Mouse (Mus musculus): ENCODE measurements around the gene Ubl3. TPM values are rescaled to one million over a fixed set of nuclear protein-coding genes. Genes with fewer than 3 reads are reported as not detected.
A peak's percentile ranks its signal among the peaks of the same experiment; 100 is the strongest.

Ubl3 gene
- polyA plus RNA-seq (2015; fragmentation: Nextera tagmentation; extraction: Ambion mirVana): 79.9 and 84.3 TPM in 2 replicates

GRCm38 (mm10) chr5:148552187-148553071 is at the start of gene Ubl3:
Ubl3 (minus strand) TSS chr5:148552789.
- H3K9me3 ChIP-seq (replicated peaks; ENCODE audit: control insufficient read depth, low read length, poor library complexity, severe bottlenecking): no peaks in the 10 kb centered on the region
- WGBS: under 1% methylated on average over 69 of the region's 95 CpGs
- peak; percentile 93 for ATAC-seq

GRCm38 (mm10) chr5:148598376-148598775 is 45.8 kb upstream of the Ubl3 start:
- Histone ChIP-seq H3K9ac (ENCODE audit: low read depth, low read length) (no peak overlapping the region), H3K4me3 (ENCODE audit: low read depth, low read length) (no peak overlapping the region), H3K9me3 (replicated peaks; ENCODE audit: control insufficient read depth, low read length, poor library complexity, severe bottlenecking) (peaks cover 2% of the 10 kb centered on the region; the same call in 1 of the 2 replicates), H3K27me3 (ENCODE audit: control insufficient read depth, insufficient read depth, low read depth, low read length) (no peaks in the 10 kb centered on the region), H3K36me3 (ENCODE audit: control insufficient read depth, insufficient read depth, low read length) (no peaks in the 10 kb centered on the region), H3K27ac (ENCODE audit: low read length) (no peak overlapping the region), H3K4me2 (ENCODE audit: low read length) (no peak overlapping the region), H3K4me1 (ENCODE audit: control insufficient read depth, insufficient read depth, low read length) (no peaks in the 10 kb centered on the region)
- 64% methylated on average over 9 of the region's 9 CpGs for WGBS
- ATAC-seq: no peak

More at GRCm38 (mm10) chr5:148552187-148553071, at the start of gene Ubl3:
- Histone ChIP-seq H3K9ac (ENCODE audit: low read depth, low read length) (peak within 1 kb of the TSS; percentile 83), H3K4me3 (ENCODE audit: low read depth, low read length) (peak within 1 kb of the TSS; percentile 57), H3K27ac (ENCODE audit: low read length) (peak within 1 kb of the TSS; percentile 86), H3K4me2 (ENCODE audit: low read length) (peak within 1 kb of the TSS; percentile 84), H3K27me3 (ENCODE audit: control insufficient read depth, insufficient read depth, low read depth, low read length) (no peaks in the 10 kb centered on the region), H3K4me1 (ENCODE audit: control insufficient read depth, insufficient read depth, low read length) (peaks cover 32% of the 10 kb centered on the region), H3K36me3 (ENCODE audit: control insufficient read depth, insufficient read depth, low read length) (no peaks in the 10 kb centered on the region)

GRCm38 (mm10) chr5:148596086-148596753 is 43.6 kb upstream of the Ubl3 start:
- 94% methylated on average over 15 of the region's 15 CpGs for WGBS
- no peaks in the 10 kb centered on the region for H3K4me1 ChIP-seq (ENCODE audit: control insufficient read depth, insufficient read depth, low read length)
- no peak overlapping the region for H3K27ac ChIP-seq (ENCODE audit: low read length)
- ATAC-seq: no peak
- no peaks in the 10 kb centered on the region for H3K27me3 ChIP-seq (ENCODE audit: control insufficient read depth, insufficient read depth, low read depth, low read length)
- H3K4me2 ChIP-seq (ENCODE audit: low read length): no peak overlapping the region
- H3K36me3 ChIP-seq (ENCODE audit: control insufficient read depth, insufficient read depth, low read length): no peaks in the 10 kb centered on the region
- no peak overlapping the region for H3K4me3 ChIP-seq (ENCODE audit: low read depth, low read length)
- H3K9ac ChIP-seq (ENCODE audit: low read depth, low read length): no peak overlapping the region
- H3K9me3 ChIP-seq (replicated peaks; ENCODE audit: control insufficient read depth, low read length, poor library complexity, severe bottlenecking): no peaks in the 10 kb centered on the region; the same call in 1 of the 2 replicates

- no peak overlapping the region for H3K9ac ChIP-seq (ENCODE audit: low read depth, low read length)
- no peak overlapping the region for H3K4me3 ChIP-seq (ENCODE audit: low read depth, low read length)
- H3K27me3 ChIP-seq (ENCODE audit: control insufficient read depth, insufficient read depth, low read depth, low read length): no peaks in the 10 kb centered on the region
- H3K4me1 ChIP-seq (ENCODE audit: control insufficient read depth, insufficient read depth, low read length): no peaks in the 10 kb centered on the region
- ATAC-seq: no peak
- H3K9me3 ChIP-seq (replicated peaks; ENCODE audit: control insufficient read depth, low read length, poor library complexity, severe bottlenecking): no peaks in the 10 kb centered on the region; the same call in 1 of the 2 replicates
- no peaks in the 10 kb centered on the region for H3K36me3 ChIP-seq (ENCODE audit: control insufficient read depth, insufficient read depth, low read length)
- H3K4me2 ChIP-seq (ENCODE audit: low read length): no peak overlapping the region
- 80% methylated on average over 1 of the region's 1 CpGs for WGBS
- no peak overlapping the region for H3K27ac ChIP-seq (ENCODE audit: low read length)
Measured at GRCm38 (mm10) chr5:148595459-148595751, 42.8 kb upstream of the Ubl3 start.

- Histone ChIP-seq H3K27ac (ENCODE audit: low read length) (no peak overlapping the region), H3K4me3 (ENCODE audit: low read depth, low read length) (no peak overlapping the region), H3K9me3 (replicated peaks; ENCODE audit: control insufficient read depth, low read length, poor library complexity, severe bottlenecking) (no peaks in the 10 kb centered on the region; the same call in 1 of the 2 replicates), H3K36me3 (ENCODE audit: control insufficient read depth, insufficient read depth, low read length) (no peaks in the 10 kb centered on the region), H3K9ac (ENCODE audit: low read depth, low read length) (no peak overlapping the region), H3K4me2 (ENCODE audit: low read length) (no peak overlapping the region), H3K4me1 (ENCODE audit: control insufficient read depth, insufficient read depth, low read length) (no peaks in the 10 kb centered on the region), H3K27me3 (ENCODE audit: control insufficient read depth, insufficient read depth, low read depth, low read length) (no peaks in the 10 kb centered on the region)
- no peak for ATAC-seq
- 93% methylated on average over 3 of the region's 3 CpGs for WGBS
Measured at GRCm38 (mm10) chr5:148594693-148595458, 42.3 kb upstream of the Ubl3 start.

- Histone ChIP-seq H3K4me2 (ENCODE audit: low read length) (no peak overlapping the region), H3K9me3 (replicated peaks; ENCODE audit: control insufficient read depth, low read length, poor library complexity, severe bottlenecking) (no peaks in the 10 kb centered on the region; the same call in 1 of the 2 replicates), H3K9ac (ENCODE audit: low read depth, low read length) (no peak overlapping the region), H3K4me3 (ENCODE audit: low read depth, low read length) (no peak overlapping the region), H3K36me3 (ENCODE audit: control insufficient read depth, insufficient read depth, low read length) (no peaks in the 10 kb centered on the region), H3K4me1 (ENCODE audit: control insufficient read depth, insufficient read depth, low read length) (no peaks in the 10 kb centered on the region), H3K27me3 (ENCODE audit: control insufficient read depth, insufficient read depth, low read depth, low read length) (no peaks in the 10 kb centered on the region), H3K27ac (ENCODE audit: low read length) (no peak overlapping the region)
- no peak for ATAC-seq
- 17% methylated on average over 4 of the region's 4 CpGs for WGBS
Measured at GRCm38 (mm10) chr5:148593607-148594006, 41.0 kb upstream of the Ubl3 start.

- 65% methylated on average over 7 of the region's 7 CpGs for WGBS
- Histone ChIP-seq H3K9ac (ENCODE audit: low read depth, low read length) (no peak overlapping the region), H3K4me1 (ENCODE audit: control insufficient read depth, insufficient read depth, low read length) (no peaks in the 10 kb centered on the region), H3K4me3 (ENCODE audit: low read depth, low read length) (no peak overlapping the region), H3K9me3 (replicated peaks; ENCODE audit: control insufficient read depth, low read length, poor library complexity, severe bottlenecking) (no peaks in the 10 kb centered on the region; the same call in 1 of the 2 replicates), H3K27ac (ENCODE audit: low read length) (no peak overlapping the region), H3K36me3 (ENCODE audit: control insufficient read depth, insufficient read depth, low read length) (no peaks in the 10 kb centered on the region), H3K4me2 (ENCODE audit: low read length) (no peak overlapping the region), H3K27me3 (ENCODE audit: control insufficient read depth, insufficient read depth, low read depth, low read length) (no peaks in the 10 kb centered on the region)
- ATAC-seq: no peak
Measured at GRCm38 (mm10) chr5:148591448-148591862, 38.9 kb upstream of the Ubl3 start.

- Histone ChIP-seq H3K9me3 (replicated peaks; ENCODE audit: control insufficient read depth, low read length, poor library complexity, severe bottlenecking) (no peaks in the 10 kb centered on the region; the same call in 1 of the 2 replicates), H3K36me3 (ENCODE audit: control insufficient read depth, insufficient read depth, low read length) (no peaks in the 10 kb centered on the region), H3K4me2 (ENCODE audit: low read length) (no peak overlapping the region), H3K4me3 (ENCODE audit: low read depth, low read length) (no peak overlapping the region), H3K27me3 (ENCODE audit: control insufficient read depth, insufficient read depth, low read depth, low read length) (no peaks in the 10 kb centered on the region), H3K9ac (ENCODE audit: low read depth, low read length) (no peak overlapping the region), H3K4me1 (ENCODE audit: control insufficient read depth, insufficient read depth, low read length) (no peaks in the 10 kb centered on the region), H3K27ac (ENCODE audit: low read length) (no peak overlapping the region)
- ATAC-seq: no peak
- 65% methylated on average over 20 of the region's 20 CpGs for WGBS
Measured at GRCm38 (mm10) chr5:148590603-148591447, 38.2 kb upstream of the Ubl3 start.

All from midbrain, embryonic 16.5 days (tissue).